Mouse (Mus musculus) T-cell, adult 2 months (primary cell): ENCODE measurements at regions not wholly inside any gene's neighbourhood (a gene's known extent, or its start where the extent isn't known, plus 50 kb on each side); places are given as distances from the start of the nearest gene placed in this dataset.

Source experiments
- DNase-seq: peaks from one replicate; pipeline ENCODE4 v3.0.0; 2022; ENCODE audit warnings: low spot score

- no peak for DNase-seq
Observed at GRCm38 (mm10) chr17:84129204-84129603, 58.5 kb downstream of the Zfp36l2 start.

GRCm38 (mm10) chr17:84128262-84128661, 59.5 kb downstream of the Zfp36l2 start:
- peak; percentile 32 for DNase-seq

- peak; percentile 53 for DNase-seq
Observed at GRCm38 (mm10) chr17:84126168-84126567, 61.6 kb downstream of the Zfp36l2 start.

GRCm38 (mm10) chr17:84123161-84123560, 64.6 kb downstream of the Zfp36l2 start:
- DNase-seq, result no peak

- no peak for DNase-seq
Observed at GRCm38 (mm10) chr17:84122486-84123131, 65.1 kb downstream of the Zfp36l2 start.

GRCm38 (mm10) chr17:84121291-84121690, 66.5 kb downstream of the Zfp36l2 start:
- peak; percentile 41 for DNase-seq

GRCm38 (mm10) chr17:84119221-84120017, 68.3 kb downstream of the Zfp36l2 start:
- DNase-seq, result peak; percentile 97

GRCm38 (mm10) chr17:84118781-84119180, 69.0 kb downstream of the Zfp36l2 start:
- no peak for DNase-seq

- peak; percentile 69 for DNase-seq
Observed at GRCm38 (mm10) chr17:84118271-84118670, 69.5 kb downstream of the Zfp36l2 start.

- DNase-seq, result peak; percentile 37
Observed at GRCm38 (mm10) chr17:84117756-84118155, 70.0 kb downstream of the Zfp36l2 start.

GRCm38 (mm10) chr17:84116340-84117279, 71.1 kb downstream of the Zfp36l2 start:
- DNase-seq, result peak; percentile 85

GRCm38 (mm10) chr17:84115957-84116339, 71.8 kb downstream of the Zfp36l2 start:
- DNase-seq, result no peak

GRCm38 (mm10) chr17:84115133-84115532, 72.6 kb downstream of the Zfp36l2 start:
- DNase-seq, result no peak

GRCm38 (mm10) chr17:84114279-84114994, 73.3 kb downstream of the Zfp36l2 start:
- no peak for DNase-seq

GRCm38 (mm10) chr17:84113608-84114278, 74.0 kb downstream of the Zfp36l2 start:
- peak; percentile 91 for DNase-seq

- no peak for DNase-seq
Observed at GRCm38 (mm10) chr17:84112411-84113031, 75.2 kb downstream of the Zfp36l2 start.

- DNase-seq, result no peak
Observed at GRCm38 (mm10) chr17:84111787-84112370, 75.9 kb downstream of the Zfp36l2 start.

GRCm38 (mm10) chr17:84110945-84111344, 76.8 kb downstream of the Zfp36l2 start:
- no peak for DNase-seq

- no peak for DNase-seq
Observed at GRCm38 (mm10) chr17:84110000-84110695, 77.6 kb downstream of the Zfp36l2 start.
